9 mouse cellular contexts compared by ENCODE assay signal in the genomic region with DNA sequence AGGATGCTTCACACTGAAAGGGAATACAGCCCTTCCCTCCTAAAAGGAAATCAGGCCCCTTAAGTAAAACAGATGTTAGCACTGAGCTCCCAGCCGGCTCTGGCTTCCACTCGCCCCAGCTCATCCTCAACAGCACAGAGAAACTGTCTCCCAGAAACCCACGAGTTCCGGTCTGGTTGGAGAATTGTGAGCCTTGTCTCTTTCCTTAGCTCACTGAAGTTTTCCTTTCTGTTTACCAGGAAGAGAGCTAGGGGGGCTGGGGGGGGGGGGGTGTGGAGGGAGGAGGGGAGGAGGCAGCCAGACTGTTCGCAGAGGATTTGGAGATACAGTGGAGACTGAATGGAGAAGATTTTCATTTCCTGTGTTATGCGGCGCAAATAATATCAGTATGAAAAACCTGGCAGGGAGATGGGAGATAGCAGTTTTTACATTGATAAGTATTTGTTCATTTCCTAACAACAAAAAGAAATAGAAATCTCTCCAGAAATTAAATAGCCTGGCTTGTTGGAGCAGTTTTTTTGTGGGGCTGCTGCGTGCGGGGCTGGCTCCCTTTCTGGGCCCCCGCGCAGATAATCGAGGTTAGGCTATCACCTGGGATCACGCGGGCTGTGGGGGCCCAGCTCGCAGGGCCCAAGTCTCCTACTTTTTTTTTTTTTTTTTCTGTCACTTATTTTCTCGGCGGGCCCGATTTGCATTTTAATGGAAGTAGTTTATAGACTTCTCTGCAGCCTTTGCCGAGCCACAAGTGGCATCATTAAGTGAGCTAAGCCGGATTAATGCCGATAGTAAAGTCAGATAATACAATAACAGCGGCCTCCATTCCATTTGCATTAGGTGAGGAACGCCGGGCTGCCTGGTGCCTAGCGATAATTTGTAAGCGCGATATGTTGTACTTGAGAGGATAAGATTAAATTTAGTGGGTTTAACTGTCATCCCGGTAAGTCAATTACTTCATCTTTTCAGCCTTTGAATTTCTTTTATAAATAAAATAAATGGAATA.
A peak's percentile ranks its signal among the peaks of the same experiment; 100 is the strongest.
DNase-seq lines count a peak whose midpoint lies in the region; ATAC-seq and TF ChIP-seq lines count a peak whose summit lies in the region.
"Had no signal": no experiment of that assay in that cellular context is flagged by ENCODE, and none has a peak within 500 bp of the region (broad histone marks: within the 10 kb centered on the region; RNA-seq: fewer than 3 reads in every experiment).

No protein-coding gene starts in this region.

- H3K36me3 ChIP-seq in hindbrain, postnatal 0 days (ENCODE audit: insufficient read depth, low read length) = no peaks in the 10 kb centered on the region
- H3K36me3 ChIP-seq in liver, embryonic 14.5 days (replicated peaks; ENCODE audit: control insufficient read depth, insufficient read depth, low read depth) = no peaks in the 10 kb centered on the region
- H3K36me3 ChIP-seq in neural tube, embryonic 14.5 days (ENCODE audit: control insufficient read depth, insufficient read depth, low read length) = no peaks in the 10 kb centered on the region

- H3K4me3 ChIP-seq in hindbrain, postnatal 0 days (ENCODE audit: low read length) = peak overlapping the region; percentile 36
- H3K4me3 ChIP-seq in liver, embryonic 14.5 days (ENCODE audit: insufficient read depth in 1 of 2, low read depth in 2 of 2, low read length in 2 of 2) = peak overlapping the region in 1 of 2 experiments; percentile 9; a peak in 1 of 4 replicates
- H3K4me3 ChIP-seq in neural tube, embryonic 14.5 days (ENCODE audit: low read depth, low read length) = peak overlapping the region; percentile 14; the same call in 1 of the 2 replicates
- H3K4me3 ChIP-seq: megakaryocyte, embryonic 14.5 days had no signal

- H3K27ac ChIP-seq in hindbrain, postnatal 0 days = peak overlapping the region; percentile 45; the same call in 1 of the 2 replicates
- no peak overlapping the region for H3K27ac ChIP-seq in liver, embryonic 14.5 days
- H3K27ac ChIP-seq in neural tube, embryonic 14.5 days (ENCODE audit: low read depth, low read length) = no peak overlapping the region

- no peak for TF ChIP-seq CTCF in hindbrain, postnatal 0 days (IDR thresholded peaks at IDR 0.05; ENCODE audit: low read depth)
- TF ChIP-seq CTCF in liver, embryonic 14.5 days (IDR thresholded peaks at IDR 0.05; ENCODE audit: low read depth) = no peak

- TF ChIP-seq EP300 in liver, embryonic 14.5 days (IDR thresholded peaks at IDR 0.05; ENCODE audit: low read depth) = peak; percentile 40; the same call in 1 of the 2 replicates

- peak; percentile 84 for ATAC-seq in hindbrain, postnatal 0 days
- peak; percentile 65; the same call in 1 of the 2 replicates for ATAC-seq in liver, embryonic 14.5 days (ENCODE audit: insufficient read depth)
- ATAC-seq in neural tube, embryonic 14.5 days (ENCODE audit: low read depth) = peak; percentile 55; the same call in 1 of the 2 replicates

- H3K9ac ChIP-seq in hindbrain, postnatal 0 days (replicated peaks; ENCODE audit: low read length) = peak overlapping the region; percentile 37
- no peak overlapping the region for H3K9ac ChIP-seq in liver, embryonic 14.5 days (replicated peaks)
- no peak overlapping the region for H3K9ac ChIP-seq in neural tube, embryonic 14.5 days (replicated peaks; ENCODE audit: low read depth, low read length)

- peak; percentile 11 for DNase-seq in urinary bladder, postnatal 25 days (ENCODE audit: low spot score)
- no peak for DNase-seq in urinary bladder, adult 2 months (ENCODE audit: low spot score)
- DNase-seq in gastrocnemius, postnatal 10 days = peak; percentile 24
- DNase-seq in hindbrain, postnatal 0 days (ENCODE audit: low spot score) = peak; percentile 70
- peak; percentile 16 to 43 (median 38) for DNase-seq in liver, embryonic 14.5 days (ENCODE audit: low read depth in 3 of 3, low spot score in 3 of 3)
- no peak for DNase-seq in natural killer cell, adult 2 months (ENCODE audit: low spot score in 2 of 2)
- DNase-seq in spleen, adult 12 weeks (ENCODE audit: low spot score) = no peak

- no peaks in the 10 kb centered on the region for H3K27me3 ChIP-seq in hindbrain, postnatal 0 days (ENCODE audit: insufficient read depth, low read length)
- H3K27me3 ChIP-seq in liver, embryonic 14.5 days (ENCODE audit: control insufficient read depth, insufficient read depth, low read length) = no peaks in the 10 kb centered on the region; the same call in 1 of the 2 replicates
- no peaks in the 10 kb centered on the region for H3K27me3 ChIP-seq in neural tube, embryonic 14.5 days (ENCODE audit: control insufficient read depth, insufficient read depth, low read length)
- H3K27me3 ChIP-seq: megakaryocyte, embryonic 14.5 days had no signal

- no peaks in the 10 kb centered on the region for H3K4me1 ChIP-seq in hindbrain, postnatal 0 days (ENCODE audit: insufficient read depth, low read length)
- peaks cover 0 to 9% of the 10 kb centered on the region in 2 experiments; a peak in 2 of 4 replicates for H3K4me1 ChIP-seq in liver, embryonic 14.5 days (replicated peaks; ENCODE audit: control insufficient read depth in 2 of 2, insufficient read depth in 2 of 2, low read length in 1 of 2)
- H3K4me1 ChIP-seq in neural tube, embryonic 14.5 days (ENCODE audit: control insufficient read depth, insufficient read depth, low read length) = 0 out of 2 replicates have a peak, but pooled peaks cover 5% of the 10 kb centered on the region
- H3K4me1 ChIP-seq: megakaryocyte, embryonic 14.5 days had no signal

- H3K9me3 ChIP-seq in hindbrain, postnatal 0 days (ENCODE audit: low read length) = no peaks in the 10 kb centered on the region
- H3K9me3 ChIP-seq in liver, embryonic 14.5 days (ENCODE audit: control insufficient read depth, low read length) = no peaks in the 10 kb centered on the region
- no peaks in the 10 kb centered on the region for H3K9me3 ChIP-seq in neural tube, embryonic 14.5 days (ENCODE audit: control insufficient read depth, low read length)

- WGBS in hindbrain, postnatal 0 days = 8% methylated on average over 28 of the region's 28 CpGs
- WGBS in liver, embryonic 14.5 days (ENCODE audit: insufficient replicate concordance) = 5% methylated on average over 28 of the region's 28 CpGs
- WGBS in neural tube, embryonic 14.5 days = 4% methylated on average over 28 of the region's 28 CpGs

- H3K4me2 ChIP-seq in hindbrain, postnatal 0 days (ENCODE audit: low read depth, low read length) = peak overlapping the region; percentile 66
- peak overlapping the region; percentile 32 for H3K4me2 ChIP-seq in liver, embryonic 14.5 days (ENCODE audit: low read depth)
- peak overlapping the region; percentile 44 for H3K4me2 ChIP-seq in neural tube, embryonic 14.5 days (ENCODE audit: low read depth, low read length)

Comparison
In these comparisons a context has a peak if more than half of its experiments do, and no peak if none do; other contexts are left out.
1. DNase-seq: peak in urinary bladder, postnatal 25 days (single experiment), gastrocnemius, postnatal 10 days (single experiment), hindbrain, postnatal 0 days (single experiment) and liver, embryonic 14.5 days (3 of 3); none in urinary bladder, adult 2 months (single experiment), natural killer cell, adult 2 months (0 of 2) and spleen, adult 12 weeks (single experiment).
2. Peak in every context shown above with its lines, with median percentiles within 50 percentile points of each other: ATAC-seq and H3K4me2 ChIP-seq.